Mouse (Mus musculus): ENCODE measurements around the gene Slk.
"Not testable (repeated sequence)": the region's sequence is repeated elsewhere in the genome, so short reads cannot be mapped to it uniquely, and the experiment has no call there.

Gene Slk

GRCm38 (mm10) chr19:47570042-47570441 is 9.4 kb upstream of the Slk start:
- no peak for DNase-seq (ENCODE audit: low read depth, low spot score)

GRCm38 (mm10) chr19:47571981-47572380 is 7.5 kb upstream of the Slk start:
- DNase-seq (ENCODE audit: low read depth, low spot score), result not testable (repeated sequence)

- DNase-seq (ENCODE audit: low read depth, low spot score), result no peak
Observed at GRCm38 (mm10) chr19:47573718-47574117, 5.8 kb upstream of the Slk start.

GRCm38 (mm10) chr19:47578581-47579224 is 775 bp upstream of the Slk start:
- DNase-seq (ENCODE audit: low read depth, low spot score), result no peak

GRCm38 (mm10) chr19:47579788-47580631 is 532 bp downstream of the Slk start:
- peak; percentile 4 for DNase-seq (ENCODE audit: low read depth, low spot score)

GRCm38 (mm10) chr19:47585772-47586171 is 6.3 kb downstream of the Slk start:
- no peak for DNase-seq (ENCODE audit: low read depth, low spot score)

GRCm38 (mm10) chr19:47587009-47587408 is 7.5 kb downstream of the Slk start:
- DNase-seq (ENCODE audit: low read depth, low spot score), result no peak

GRCm38 (mm10) chr19:47608513-47608912 is 29.0 kb downstream of the Slk start:
- no peak for DNase-seq (ENCODE audit: low read depth, low spot score)

- no peak for DNase-seq (ENCODE audit: low read depth, low spot score)
Observed at GRCm38 (mm10) chr19:47613442-47613841, 34.0 kb downstream of the Slk start.

- no peak for DNase-seq (ENCODE audit: low read depth, low spot score)
Observed at GRCm38 (mm10) chr19:47621478-47621877, 42.0 kb downstream of the Slk start.

- DNase-seq (ENCODE audit: low read depth, low spot score), result peak; percentile 26
Observed at GRCm38 (mm10) chr19:47624940-47625711, 45.6 kb downstream of the Slk start.

- no peak for DNase-seq (ENCODE audit: low read depth, low spot score)
Observed at GRCm38 (mm10) chr19:47627450-47627849, 48.0 kb downstream of the Slk start.

GRCm38 (mm10) chr19:47629068-47629467 is 49.6 kb downstream of the Slk start:
- DNase-seq (ENCODE audit: low read depth, low spot score), result no peak

GRCm38 (mm10) chr19:47630381-47630780 is 50.9 kb downstream of the Slk start:
- no peak for DNase-seq (ENCODE audit: low read depth, low spot score)

- DNase-seq (ENCODE audit: low read depth, low spot score), result no peak
Observed at GRCm38 (mm10) chr19:47631799-47632198, 52.3 kb downstream of the Slk start.

- no peak for DNase-seq (ENCODE audit: low read depth, low spot score)
Observed at GRCm38 (mm10) chr19:47635380-47635779, 55.9 kb downstream of the Slk start.

GRCm38 (mm10) chr19:47643910-47644309 is 64.4 kb downstream of the Slk start:
- no peak for DNase-seq (ENCODE audit: low read depth, low spot score)

- no peak for DNase-seq (ENCODE audit: low read depth, low spot score)
Observed at GRCm38 (mm10) chr19:47645583-47645982, 66.1 kb downstream of the Slk start.

GRCm38 (mm10) chr19:47646508-47647120 is 67.1 kb downstream of the Slk start:
- no peak for DNase-seq (ENCODE audit: low read depth, low spot score)

- DNase-seq (ENCODE audit: low read depth, low spot score), result no peak
Observed at GRCm38 (mm10) chr19:47649071-47649470, 69.6 kb downstream of the Slk start.

GRCm38 (mm10) chr19:47650366-47651159 is 71.1 kb downstream of the Slk start:
- no peak for DNase-seq (ENCODE audit: low read depth, low spot score)

All from brain, embryonic 18.5 days (tissue).